Mouse (Mus musculus): Measurements from ENCODE around the gene Tbcd. TPM values are rescaled to one million over a fixed set of nuclear protein-coding genes. Genes with fewer than 3 reads are reported as not detected.

The Tbcd gene
- total RNA-seq, 2 experiments from 2014 or later, result 10.2 to 12.5 TPM

DNA sequence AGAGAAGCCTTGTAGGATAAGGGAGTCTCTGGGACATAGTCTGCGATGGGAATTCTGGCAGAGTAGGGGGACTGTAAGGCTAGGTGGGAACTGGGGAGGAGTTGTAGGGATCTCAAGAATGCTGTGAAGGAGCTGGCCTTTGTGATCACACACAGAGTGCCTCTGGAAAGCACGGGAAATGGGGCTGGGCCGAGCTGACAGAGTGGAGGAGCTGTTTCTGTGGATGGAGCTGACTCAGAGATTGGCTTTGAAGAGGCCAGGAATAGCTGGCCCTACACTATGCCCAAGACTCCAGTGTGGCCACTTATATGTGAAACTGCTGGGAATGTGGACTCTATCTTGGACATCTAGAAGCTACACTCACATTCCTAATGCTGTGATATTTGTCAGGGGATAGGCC is 84.8 kb downstream of the Tbcd start:
- DNase-seq, result no peak

DNA sequence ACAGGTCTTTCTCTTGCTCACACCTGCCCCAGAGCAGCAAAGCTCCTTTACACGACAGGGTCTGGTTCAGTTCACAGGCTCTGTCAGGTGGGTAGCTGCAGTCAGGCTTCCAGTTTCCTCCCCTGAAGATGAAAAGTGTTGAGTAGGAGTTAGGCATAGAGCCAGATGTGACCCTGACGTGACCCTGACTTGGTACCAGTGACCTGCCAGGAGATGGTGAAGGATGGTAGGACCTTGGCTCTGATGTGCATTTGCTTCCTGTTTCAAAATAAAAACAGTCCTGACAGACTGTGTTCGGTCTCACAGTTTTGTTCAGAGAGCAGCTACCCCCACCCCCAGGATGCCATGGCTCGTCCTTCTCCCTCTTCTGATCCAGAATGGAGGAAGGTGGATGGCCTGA is 90.7 kb downstream of the Tbcd start:
- DNase-seq, result no peak

DNA sequence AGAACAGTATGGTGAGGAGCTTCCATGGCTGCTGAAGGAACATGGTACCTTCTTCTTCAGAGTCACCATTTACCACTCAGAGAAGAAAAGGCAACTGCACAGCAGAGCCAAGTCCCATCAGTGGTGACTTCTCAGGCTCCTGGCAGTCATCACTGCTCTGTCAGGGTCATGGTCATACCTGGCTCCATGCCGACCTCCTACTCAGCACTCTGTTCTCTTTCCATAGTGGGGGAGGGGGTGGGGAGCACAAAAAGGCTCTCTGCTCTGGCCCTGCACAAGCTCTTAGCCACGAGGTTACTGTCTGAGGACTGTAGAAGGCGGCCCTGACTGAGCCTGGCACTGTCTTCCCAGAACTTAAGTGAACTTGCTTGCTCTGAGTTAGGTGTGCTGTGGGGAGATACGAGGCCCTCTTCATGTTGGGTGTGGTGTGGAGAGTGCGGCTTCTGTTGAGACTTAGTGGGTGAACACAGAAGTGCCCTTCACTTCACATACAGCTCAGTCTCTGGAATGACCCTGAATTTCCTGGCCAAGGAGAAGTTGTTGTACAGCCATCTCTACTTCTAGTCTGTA is 91.6 kb downstream of the Tbcd start:
- no peak for DNase-seq

DNA sequence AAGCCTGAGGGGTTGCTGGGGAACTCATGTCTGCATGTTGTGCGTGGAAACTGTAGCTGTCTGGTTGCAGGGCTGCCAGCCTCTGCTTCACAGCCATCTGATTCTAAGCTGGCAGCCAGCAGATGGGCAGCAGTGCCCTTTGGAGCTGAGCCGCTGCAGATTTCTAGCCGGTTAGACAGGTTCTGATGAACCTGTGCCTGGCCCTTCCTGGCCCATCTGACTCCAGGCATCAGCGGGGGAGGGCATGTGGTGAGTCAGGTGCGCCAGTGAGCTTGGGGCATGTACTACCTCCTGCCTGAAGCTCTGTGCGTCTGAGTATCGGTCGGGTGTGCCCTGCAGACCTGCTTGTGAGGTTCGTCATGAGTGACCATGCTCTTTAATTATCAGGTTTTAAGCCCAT is 92.2 kb downstream of the Tbcd start:
- DNase-seq, result peak; percentile 46

DNA sequence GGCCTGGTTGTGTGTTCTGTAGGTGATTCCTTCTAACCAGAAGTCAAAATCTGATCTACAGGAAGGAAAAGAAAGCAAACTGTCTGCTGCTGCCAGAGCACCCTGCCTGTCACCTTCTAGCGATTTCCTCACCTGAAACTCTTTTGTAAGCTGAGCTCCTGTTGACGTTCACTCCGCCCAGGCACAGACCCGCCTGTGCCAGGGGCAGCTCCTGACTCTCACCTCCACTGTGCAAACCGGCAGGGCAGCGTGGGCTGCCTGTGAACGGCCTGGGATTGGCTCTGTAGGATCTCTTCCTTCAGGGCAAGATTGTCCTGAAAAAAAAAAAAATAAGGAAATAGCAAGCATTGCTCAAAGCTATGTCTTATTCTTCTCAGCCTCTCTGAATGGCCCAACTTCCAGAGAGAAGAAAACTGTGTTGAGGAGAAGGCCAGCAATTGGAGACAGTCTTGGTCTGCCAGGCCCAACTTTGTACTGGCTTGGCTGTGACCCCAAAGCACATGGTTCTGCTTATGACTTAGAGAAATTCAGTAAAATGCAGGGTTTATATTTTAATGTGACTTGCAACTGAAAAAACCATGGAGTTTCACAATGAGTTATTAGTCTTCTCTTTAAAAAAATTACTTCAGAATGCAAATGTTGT is 93.1 kb downstream of the Tbcd start:
- DNase-seq, result no peak

DNA sequence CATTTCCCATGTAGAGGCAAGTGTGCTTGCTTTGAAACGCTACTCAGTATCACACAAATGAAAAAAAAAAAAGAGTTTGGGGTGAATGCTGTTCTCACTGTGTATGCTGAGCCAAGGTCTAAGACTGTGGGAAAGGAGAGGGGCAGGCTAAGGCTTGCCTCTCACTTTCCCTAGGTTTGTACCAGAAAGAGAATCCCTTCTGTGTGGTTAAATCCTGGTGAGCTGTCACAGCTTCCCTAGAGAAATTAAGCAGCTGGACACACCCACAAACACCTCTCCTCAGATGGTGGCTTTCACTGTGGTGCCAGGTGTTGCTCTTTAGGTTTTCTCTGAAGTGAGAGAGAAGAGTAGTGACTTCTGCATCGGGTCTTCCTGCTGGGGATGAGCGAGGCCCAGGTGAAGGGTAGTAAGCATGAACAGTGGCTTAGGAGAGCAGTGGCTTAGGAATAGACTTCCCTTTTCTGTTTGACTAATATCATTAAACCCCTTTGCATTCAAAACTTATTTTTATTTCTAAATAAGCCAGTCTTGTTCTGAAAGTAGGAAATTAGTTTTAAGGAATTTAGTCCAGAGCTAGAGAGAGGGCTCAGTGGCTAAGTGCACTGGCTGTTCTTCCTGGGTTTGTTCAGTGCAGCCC is 93.8 kb downstream of the Tbcd start:
- DNase-seq, result no peak

DNA sequence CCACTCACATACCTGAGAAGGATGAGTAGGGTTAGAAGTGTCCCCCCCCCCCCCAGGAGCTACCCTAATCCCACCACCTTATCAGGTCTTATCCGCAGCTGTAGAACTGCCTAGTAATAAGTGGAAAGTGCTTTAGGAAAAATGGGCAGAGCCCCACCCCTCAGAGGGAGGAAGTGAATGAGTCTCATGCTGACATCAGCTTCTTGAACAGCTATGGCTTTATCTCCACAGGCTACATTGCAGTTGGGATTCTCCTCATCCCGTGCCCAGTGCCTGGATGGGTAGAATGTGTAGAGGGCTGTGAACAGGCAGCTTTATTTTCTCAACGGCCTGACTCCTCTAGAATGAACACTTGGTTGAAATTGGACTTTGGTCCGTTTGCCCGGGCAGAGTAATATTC is 95.5 kb downstream of the Tbcd start:
- DNase-seq, result no peak

DNA sequence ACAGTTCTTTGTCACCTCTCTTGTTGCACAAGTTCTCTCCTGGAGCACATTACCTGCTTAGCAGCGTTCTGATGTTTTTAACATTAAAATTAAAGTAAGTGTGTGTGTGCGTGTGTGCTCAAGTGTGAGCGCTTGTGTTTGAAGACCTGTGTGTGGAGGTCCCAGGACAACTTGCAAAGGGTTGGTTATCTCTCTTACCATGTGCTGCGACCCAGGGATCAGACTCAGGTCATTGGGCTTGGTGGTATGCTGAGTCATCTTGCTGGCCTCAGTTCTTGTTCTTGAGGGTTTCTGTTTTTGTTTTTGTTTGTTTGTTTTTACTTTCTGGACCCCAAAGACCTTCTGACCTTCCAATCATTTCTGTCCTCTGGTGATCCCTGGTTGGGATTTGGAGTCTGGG is 96.2 kb downstream of the Tbcd start:
- DNase-seq, result no peak

DNA sequence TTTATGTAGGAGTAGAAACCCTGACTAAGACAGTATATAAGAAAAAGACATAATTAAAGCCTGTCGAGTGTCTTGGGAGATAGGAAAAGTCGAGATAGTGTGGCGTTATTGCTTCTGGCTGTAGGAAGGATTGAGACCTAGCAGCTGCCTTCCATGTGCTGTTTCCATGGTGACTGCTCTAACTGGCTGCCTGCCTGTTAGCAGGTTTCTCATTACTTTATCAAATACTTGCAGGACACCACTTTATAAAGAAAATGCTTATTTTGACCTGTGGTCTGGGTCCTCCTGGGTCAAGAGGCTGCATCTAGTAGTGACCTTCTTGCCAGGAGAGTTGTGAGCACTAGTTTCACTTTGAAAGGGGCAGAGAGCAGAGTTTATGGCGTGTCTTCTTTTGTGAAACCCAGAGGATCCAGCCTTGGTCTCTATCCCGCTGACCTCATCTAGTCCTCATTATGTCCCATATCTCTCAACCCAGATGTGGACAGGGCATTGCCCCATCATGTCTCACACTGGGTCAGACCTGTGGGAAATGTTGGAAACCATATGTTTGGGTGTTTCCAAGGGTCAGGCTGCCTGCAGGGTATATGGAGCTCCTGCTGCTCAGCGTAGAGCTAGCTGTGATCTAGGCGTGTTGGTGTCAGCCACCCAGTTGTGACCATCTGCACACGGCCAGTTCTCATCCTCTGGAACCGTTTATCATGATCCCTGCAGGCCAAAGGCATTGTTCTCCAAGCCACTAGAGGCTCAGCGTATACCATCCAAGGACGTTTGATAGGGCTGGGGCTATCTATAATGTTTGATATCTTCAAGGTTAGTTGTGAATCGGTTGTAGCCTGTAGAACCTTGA is 97.5 kb downstream of the Tbcd start:
- DNase-seq, result no peak

DNA sequence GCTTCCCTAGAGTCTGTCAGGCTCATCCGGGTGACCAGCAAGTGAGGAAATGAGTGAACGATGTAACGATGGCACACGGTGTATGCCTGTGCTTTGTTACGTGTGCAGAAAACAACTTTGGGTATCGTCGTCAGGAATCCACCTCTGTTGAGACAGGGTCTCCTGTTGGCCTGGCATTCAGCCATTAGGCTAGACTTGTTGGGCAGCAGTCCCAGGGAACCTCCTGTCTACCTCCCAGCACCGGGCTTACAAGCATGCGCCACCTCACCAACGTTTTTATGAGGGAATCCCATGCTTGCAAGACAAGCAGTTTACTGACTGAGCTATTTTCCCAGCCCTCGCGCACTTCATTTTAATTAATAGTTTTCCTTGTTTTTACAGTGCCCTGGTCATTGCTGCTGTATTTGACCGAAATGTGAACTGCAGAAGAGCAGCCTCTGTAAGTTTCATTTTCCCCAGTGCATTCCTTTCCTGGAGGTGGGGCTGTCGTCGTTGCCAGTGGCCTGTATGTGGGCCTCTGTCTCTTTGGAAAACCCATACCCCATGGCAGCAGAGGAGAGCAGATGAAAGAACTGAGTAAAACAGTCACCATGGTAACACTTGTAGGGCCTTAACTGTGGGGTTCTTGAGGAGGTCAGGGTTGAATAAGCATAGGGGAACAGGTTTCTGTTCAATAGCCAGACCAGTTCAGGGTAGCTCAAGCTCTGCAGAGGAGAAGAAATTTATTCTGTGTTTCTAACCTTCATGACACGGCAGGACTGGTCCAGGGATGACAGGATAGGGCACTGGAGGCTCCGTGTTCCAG is 98.3 kb downstream of the Tbcd start:
- no peak for DNase-seq

DNA sequence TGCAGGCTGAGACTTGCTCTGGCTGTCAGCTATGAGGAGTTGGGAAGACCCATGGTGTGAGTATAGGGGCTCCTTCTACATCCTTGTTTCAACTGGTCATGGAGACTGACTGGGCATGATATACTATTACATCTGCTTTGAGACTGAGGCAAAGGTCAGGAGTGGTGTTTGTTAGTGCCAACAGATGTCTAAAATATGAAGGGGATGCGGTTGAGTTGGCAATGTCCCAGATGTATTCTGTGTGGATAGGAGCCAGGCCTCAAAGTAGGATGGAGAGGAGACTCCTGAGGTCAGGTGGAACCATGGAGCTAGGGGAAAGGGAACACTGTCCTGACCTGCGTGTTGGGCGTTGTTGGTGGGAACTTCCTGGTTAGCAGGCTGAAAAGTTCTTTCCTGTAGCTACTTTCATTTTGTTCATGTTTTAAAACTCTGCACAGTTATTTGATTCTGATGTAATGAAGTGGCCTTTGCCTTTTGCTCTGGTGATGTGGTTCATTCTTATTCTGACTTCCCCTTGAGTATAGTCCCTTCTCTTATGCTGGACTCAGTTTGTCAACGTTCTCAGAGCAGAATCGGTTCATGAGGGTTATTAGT is 99.6 kb downstream of the Tbcd start:
- DNase-seq, result no peak

DNA sequence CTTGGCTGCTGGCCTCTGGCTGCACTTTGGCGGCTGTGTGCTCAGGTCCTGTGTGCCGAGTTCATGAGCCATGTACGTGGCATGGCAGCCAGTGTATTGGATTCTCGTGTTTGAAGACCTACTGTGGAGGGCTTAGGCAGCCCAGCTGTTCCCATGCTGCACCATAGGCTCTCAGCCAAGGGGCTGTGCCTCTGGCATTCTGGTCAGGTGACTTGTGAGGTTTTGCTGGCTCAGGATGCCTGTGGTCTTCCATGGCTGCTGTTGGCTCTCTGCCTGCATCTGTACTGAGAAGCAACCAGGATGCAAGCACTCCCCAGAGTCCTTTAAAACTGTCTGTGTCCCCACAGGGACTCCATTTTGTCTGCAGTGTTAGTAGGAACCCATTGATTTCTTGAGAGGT is 100.4 kb downstream of the Tbcd start:
- DNase-seq, result no peak

DNA sequence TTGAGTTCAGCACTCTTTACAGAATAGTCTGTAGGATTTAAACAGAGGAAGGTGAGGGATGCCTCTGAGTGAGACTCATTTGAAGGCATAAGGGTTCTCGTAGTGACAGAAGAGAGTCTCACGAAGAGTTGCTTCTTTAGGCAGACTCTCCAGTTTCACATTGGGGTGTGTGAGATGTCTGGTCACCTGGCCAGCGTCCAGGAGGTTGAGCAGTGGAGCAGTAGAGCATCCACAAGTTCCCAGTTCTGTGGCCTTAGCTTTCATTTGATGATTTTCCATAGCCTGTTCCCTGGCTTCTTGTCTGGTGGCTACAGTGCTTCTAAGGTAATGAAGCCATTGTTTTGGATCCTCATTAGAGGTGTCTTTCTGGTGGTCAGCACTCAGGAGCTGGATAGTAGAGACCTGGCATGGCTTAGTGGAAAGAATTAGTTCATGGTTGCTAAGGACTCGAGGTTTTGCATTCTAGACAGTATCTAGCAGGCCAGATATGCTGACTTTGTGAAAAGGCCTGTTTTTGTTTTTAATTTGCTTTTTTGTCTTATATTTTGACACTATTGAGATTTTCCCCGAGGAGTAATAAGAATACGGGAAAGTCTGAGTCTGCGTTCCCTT is 101.2 kb downstream of the Tbcd start:
- DNase-seq, result no peak

DNA sequence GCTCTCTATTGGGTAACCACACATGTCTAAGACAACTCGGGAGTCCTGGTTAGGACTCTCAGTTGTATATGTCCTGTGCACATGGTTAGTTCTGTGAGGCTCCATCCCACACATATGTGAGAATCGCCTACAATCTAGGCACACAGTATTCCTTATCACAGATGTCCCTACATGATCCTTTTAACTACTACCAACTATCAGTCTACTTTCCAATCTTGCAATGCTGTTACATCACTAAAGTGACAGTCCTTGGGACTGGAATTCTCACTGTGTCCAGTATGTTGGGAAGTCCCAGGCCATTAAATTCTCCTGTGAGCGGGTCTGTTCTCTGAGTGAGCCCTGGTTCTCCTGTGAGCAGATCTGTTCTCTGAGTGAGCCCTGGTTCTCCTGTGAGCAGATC is 101.7 kb downstream of the Tbcd start:
- DNase-seq, result no peak

DNA sequence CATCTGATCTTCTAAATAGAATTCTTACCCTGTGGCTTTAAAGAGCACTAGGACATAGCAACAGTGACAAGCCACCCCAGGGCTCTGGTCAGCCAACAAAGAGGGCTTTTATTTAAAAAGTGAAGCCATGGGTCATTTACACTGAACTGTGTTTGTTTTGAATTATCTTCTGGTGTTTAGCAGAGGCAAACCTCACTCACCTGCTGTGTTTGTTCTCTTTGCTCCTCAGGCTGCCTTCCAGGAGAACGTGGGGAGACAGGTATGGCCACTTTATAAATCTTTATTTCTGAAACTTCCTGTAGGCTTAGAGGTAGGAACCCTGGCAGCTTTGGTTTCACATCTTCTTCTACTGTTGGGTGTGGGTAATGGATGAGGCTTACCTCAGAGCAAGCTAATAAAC is 105.0 kb downstream of the Tbcd start:
- no peak for DNase-seq

DNA sequence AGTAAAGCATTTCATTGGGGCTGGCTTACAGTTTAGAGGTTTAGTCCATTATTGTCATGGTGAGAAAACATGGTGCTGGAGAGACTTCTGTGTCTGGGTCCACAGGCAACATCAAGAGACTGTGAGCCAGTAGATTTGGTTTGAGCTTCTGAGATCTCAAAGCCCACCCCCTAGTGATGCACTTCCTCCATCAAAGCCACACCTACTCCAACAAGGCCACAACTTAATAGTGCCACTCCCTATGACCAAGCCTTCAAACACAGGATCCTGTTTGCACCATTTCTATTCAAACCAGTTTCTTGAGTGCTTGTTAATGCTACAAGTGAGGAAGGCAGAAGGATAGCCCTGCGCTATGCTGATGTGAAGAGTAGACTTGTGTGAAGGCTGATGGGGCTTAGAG is 106.2 kb downstream of the Tbcd start:
- DNase-seq, result no peak

DNA sequence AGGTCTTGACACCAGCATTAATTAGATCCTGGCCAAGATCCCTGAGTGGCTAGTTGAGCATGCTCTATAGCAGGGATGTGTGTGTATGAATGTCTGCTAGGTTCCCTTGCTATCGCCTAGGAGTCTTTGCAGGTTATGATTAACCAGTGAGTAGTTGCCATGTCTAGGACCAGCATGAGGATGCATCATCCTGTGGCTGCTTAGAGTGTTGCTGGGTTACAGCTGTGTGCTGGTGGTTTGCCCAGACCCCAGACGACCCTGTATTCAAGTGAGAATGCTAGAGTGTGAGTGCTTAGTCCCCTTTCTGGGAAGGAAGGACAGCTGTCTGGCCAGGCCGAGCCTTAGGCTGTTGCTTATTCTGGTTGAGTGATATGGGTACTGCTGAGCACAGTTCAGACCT is 106.8 kb downstream of the Tbcd start:
- no peak for DNase-seq

DNA sequence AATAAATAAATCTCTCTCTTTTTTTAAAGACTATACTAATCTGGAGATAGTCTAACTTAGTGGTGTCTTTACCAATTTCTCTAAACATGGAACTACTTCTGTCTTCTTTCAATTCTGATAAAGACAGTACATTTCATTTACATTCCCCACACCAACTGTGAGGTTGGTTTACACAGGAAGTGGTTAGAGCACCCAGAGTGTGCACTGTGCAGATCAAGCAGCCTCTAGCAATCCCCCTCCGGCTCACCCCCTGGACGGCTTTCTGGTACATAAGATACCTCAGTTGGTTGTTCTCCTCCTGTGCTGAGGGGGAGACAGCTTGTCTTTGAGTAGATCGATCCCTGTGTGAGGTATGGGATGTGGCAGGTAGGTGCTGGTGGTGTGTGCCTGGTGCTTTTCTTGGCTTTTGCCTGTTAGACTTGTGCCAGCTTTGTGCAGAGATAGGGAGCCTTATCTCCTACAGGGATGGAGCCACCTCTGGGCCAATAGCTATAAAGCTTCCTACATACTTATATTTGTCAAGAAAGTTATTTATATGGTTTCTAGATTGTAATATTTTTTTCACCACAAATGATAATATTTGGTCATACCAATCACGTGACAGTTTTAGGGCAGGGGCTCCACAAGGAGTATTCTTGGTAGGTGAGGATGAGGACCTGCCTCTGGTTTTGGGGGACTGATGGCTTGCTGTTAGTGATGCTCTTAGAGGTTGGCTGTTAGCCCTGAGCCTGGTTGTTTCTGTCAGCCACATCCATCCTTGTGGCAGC is 108.0 kb downstream of the Tbcd start:
- no peak for DNase-seq

DNA sequence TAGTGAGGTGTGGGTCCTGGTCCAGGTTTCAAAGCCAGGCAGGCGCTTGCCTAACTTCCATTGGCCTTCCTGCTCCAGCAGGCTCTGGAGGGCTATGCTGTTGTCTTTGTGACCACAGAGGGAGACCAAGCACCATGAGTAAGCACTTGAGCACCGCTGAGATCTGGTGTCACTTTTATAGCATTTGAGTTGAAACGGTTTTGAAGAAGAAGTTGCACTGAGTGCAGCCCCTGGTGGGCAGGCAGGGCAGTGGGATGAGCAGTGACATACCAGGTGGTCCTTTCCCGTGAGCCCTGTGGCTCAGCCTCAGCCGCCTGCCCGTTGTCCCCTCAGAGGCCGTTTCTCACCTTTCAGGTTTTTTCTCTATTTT is 108.5 kb downstream of the Tbcd start:
- no peak for DNase-seq

DNA sequence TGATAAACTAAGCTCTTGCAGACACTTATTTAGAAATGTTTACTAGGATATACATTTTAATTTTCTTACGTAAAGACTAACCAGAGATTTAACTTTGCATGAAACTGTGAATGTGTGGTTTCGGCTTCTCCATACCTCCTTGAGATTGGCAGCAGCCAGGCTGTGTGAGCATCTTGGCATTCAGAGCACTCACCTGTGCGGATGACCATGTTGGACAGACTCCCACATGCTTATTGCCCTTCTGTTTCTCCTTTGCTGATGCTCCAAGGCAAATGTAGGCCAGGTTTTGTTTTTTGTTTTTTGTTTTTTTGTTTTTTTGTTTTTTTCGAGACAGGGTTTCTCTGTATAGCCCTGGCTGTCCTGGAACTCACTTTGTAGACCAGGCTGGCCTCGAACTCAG is 111.6 kb downstream of the Tbcd start:
- DNase-seq, result no peak

DNA sequence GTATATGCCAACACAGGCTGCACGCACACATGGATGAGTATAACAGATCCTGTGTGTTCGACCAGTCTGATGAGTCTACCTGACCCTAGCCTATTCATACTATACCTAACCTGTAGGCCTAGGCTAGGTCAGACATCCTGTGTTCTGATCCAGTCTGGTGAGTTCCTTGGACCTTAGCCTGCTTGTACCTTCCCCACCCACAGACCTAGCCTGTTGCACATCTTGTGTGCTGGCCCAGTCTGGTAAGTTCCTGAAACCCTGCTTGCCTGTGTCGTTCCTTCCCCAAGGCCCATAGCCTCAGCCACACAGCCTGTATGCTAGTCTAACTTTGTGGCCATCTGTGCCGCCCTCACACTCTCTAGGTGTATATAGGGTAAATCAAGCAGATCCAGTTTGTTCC is 112.5 kb downstream of the Tbcd start:
- no peak for DNase-seq

All from gastrocnemius, postnatal 25 days (tissue).